Mouse (Mus musculus): ENCODE measurements around the gene Ttc28. TPM values are rescaled to one million over a fixed set of nuclear protein-coding genes. Genes with fewer than 3 reads are reported as not detected.

Gene Ttc28
- polyA plus RNA-seq, 1 experiment: 0.04 TPM

GRCm38 (mm10) chr5:110982436-110982835 is 102.8 kb downstream of the Ttc28 start:
- Histone ChIP-seq H3K4me1 (ENCODE audit: control insufficient read depth) (no peaks in the 10 kb centered on the region), H3K36me3 (ENCODE audit: control insufficient read depth) (no peaks in the 10 kb centered on the region), H3K27me3 (ENCODE audit: control insufficient read depth) (peaks cover 48% of the 10 kb centered on the region), H3K9me3 (ENCODE audit: control insufficient read depth, low read length) (no peaks in the 10 kb centered on the region), H3K4me3 (replicated peaks) (no peak overlapping the region)
- TF ChIP-seq GATA1 (IDR thresholded peaks at IDR 0.05; ENCODE audit: low read length) (no peak), TAL1 (IDR thresholded peaks at IDR 0.05; ENCODE audit: low read length) (no peak)

GRCm38 (mm10) chr5:110984136-110984681 is 104.6 kb downstream of the Ttc28 start:
- Histone ChIP-seq H3K4me1 (ENCODE audit: control insufficient read depth) (no peaks in the 10 kb centered on the region), H3K9me3 (ENCODE audit: control insufficient read depth, low read length) (no peaks in the 10 kb centered on the region), H3K36me3 (ENCODE audit: control insufficient read depth) (no peaks in the 10 kb centered on the region), H3K4me3 (replicated peaks) (no peak overlapping the region), H3K27me3 (ENCODE audit: control insufficient read depth) (peaks cover 30% of the 10 kb centered on the region)
- TF ChIP-seq TAL1 (IDR thresholded peaks at IDR 0.05; ENCODE audit: low read length) (no peak), GATA1 (IDR thresholded peaks at IDR 0.05; ENCODE audit: low read length) (no peak)

GRCm38 (mm10) chr5:110996835-110997539 is 117.4 kb downstream of the Ttc28 start:
- no peak overlapping the region for H3K4me3 ChIP-seq (replicated peaks)
- no peaks in the 10 kb centered on the region for H3K36me3 ChIP-seq (ENCODE audit: control insufficient read depth)
- no peaks in the 10 kb centered on the region for H3K4me1 ChIP-seq (ENCODE audit: control insufficient read depth)
- no peaks in the 10 kb centered on the region for H3K27me3 ChIP-seq (ENCODE audit: control insufficient read depth)
- no peak for TF ChIP-seq GATA1 (IDR thresholded peaks at IDR 0.05; ENCODE audit: low read length)
- TF ChIP-seq TAL1 (IDR thresholded peaks at IDR 0.05; ENCODE audit: low read length): no peak
- no peaks in the 10 kb centered on the region for H3K9me3 ChIP-seq (ENCODE audit: control insufficient read depth, low read length)

GRCm38 (mm10) chr5:110997692-110998091 is 118.1 kb downstream of the Ttc28 start:
- H3K27me3 ChIP-seq (ENCODE audit: control insufficient read depth): no peaks in the 10 kb centered on the region
- H3K9me3 ChIP-seq (ENCODE audit: control insufficient read depth, low read length): no peaks in the 10 kb centered on the region
- H3K4me1 ChIP-seq (ENCODE audit: control insufficient read depth): no peaks in the 10 kb centered on the region
- H3K4me3 ChIP-seq (replicated peaks): no peak overlapping the region
- H3K36me3 ChIP-seq (ENCODE audit: control insufficient read depth): no peaks in the 10 kb centered on the region
- TF ChIP-seq GATA1 (IDR thresholded peaks at IDR 0.05; ENCODE audit: low read length) (no peak), TAL1 (IDR thresholded peaks at IDR 0.05; ENCODE audit: low read length) (no peak)

- Histone ChIP-seq H3K4me3 (replicated peaks) (no peak overlapping the region), H3K4me1 (ENCODE audit: control insufficient read depth) (no peaks in the 10 kb centered on the region), H3K36me3 (ENCODE audit: control insufficient read depth) (no peaks in the 10 kb centered on the region), H3K27me3 (ENCODE audit: control insufficient read depth) (no peaks in the 10 kb centered on the region), H3K9me3 (ENCODE audit: control insufficient read depth, low read length) (no peaks in the 10 kb centered on the region)
- TF ChIP-seq TAL1 (IDR thresholded peaks at IDR 0.05; ENCODE audit: low read length) (no peak), GATA1 (IDR thresholded peaks at IDR 0.05; ENCODE audit: low read length) (no peak)
These were observed 118.7 kb downstream of the Ttc28 start for GRCm38 (mm10) chr5:110998298-110998697.

- no peaks in the 10 kb centered on the region for H3K4me1 ChIP-seq (ENCODE audit: control insufficient read depth)
- TF ChIP-seq TAL1 (IDR thresholded peaks at IDR 0.05; ENCODE audit: low read length): no peak
- TF ChIP-seq GATA1 (IDR thresholded peaks at IDR 0.05; ENCODE audit: low read length): no peak
- H3K36me3 ChIP-seq (ENCODE audit: control insufficient read depth): no peaks in the 10 kb centered on the region
- H3K9me3 ChIP-seq (ENCODE audit: control insufficient read depth, low read length): no peaks in the 10 kb centered on the region
- no peak overlapping the region for H3K4me3 ChIP-seq (replicated peaks)
- H3K27me3 ChIP-seq (ENCODE audit: control insufficient read depth): no peaks in the 10 kb centered on the region
These were observed 121.3 kb downstream of the Ttc28 start for GRCm38 (mm10) chr5:111000953-111001352.

GRCm38 (mm10) chr5:111003220-111003619 is 123.6 kb downstream of the Ttc28 start:
- H3K36me3 ChIP-seq (ENCODE audit: control insufficient read depth): no peaks in the 10 kb centered on the region
- no peak for TF ChIP-seq TAL1 (IDR thresholded peaks at IDR 0.05; ENCODE audit: low read length)
- TF ChIP-seq GATA1 (IDR thresholded peaks at IDR 0.05; ENCODE audit: low read length): no peak
- H3K27me3 ChIP-seq (ENCODE audit: control insufficient read depth): no peaks in the 10 kb centered on the region
- H3K9me3 ChIP-seq (ENCODE audit: control insufficient read depth, low read length): no peaks in the 10 kb centered on the region
- no peak overlapping the region for H3K4me3 ChIP-seq (replicated peaks)
- no peaks in the 10 kb centered on the region for H3K4me1 ChIP-seq (ENCODE audit: control insufficient read depth)

- TF ChIP-seq GATA1 (IDR thresholded peaks at IDR 0.05; ENCODE audit: low read length): no peak
- TF ChIP-seq TAL1 (IDR thresholded peaks at IDR 0.05; ENCODE audit: low read length): no peak
- Histone ChIP-seq H3K9me3 (ENCODE audit: control insufficient read depth, low read length) (no peaks in the 10 kb centered on the region), H3K27me3 (ENCODE audit: control insufficient read depth) (no peaks in the 10 kb centered on the region), H3K4me3 (replicated peaks) (no peak overlapping the region), H3K4me1 (ENCODE audit: control insufficient read depth) (no peaks in the 10 kb centered on the region), H3K36me3 (ENCODE audit: control insufficient read depth) (no peaks in the 10 kb centered on the region)
These were observed 124.1 kb downstream of the Ttc28 start for GRCm38 (mm10) chr5:111003750-111004149.

- Histone ChIP-seq H3K9me3 (ENCODE audit: control insufficient read depth, low read length) (peaks cover 2% of the 10 kb centered on the region; the same call in 1 of the 2 replicates), H3K4me1 (ENCODE audit: control insufficient read depth) (no peaks in the 10 kb centered on the region), H3K4me3 (replicated peaks) (no peak overlapping the region), H3K27me3 (ENCODE audit: control insufficient read depth) (no peaks in the 10 kb centered on the region), H3K36me3 (ENCODE audit: control insufficient read depth) (no peaks in the 10 kb centered on the region)
- TF ChIP-seq GATA1 (IDR thresholded peaks at IDR 0.05; ENCODE audit: low read length): no peak
- TF ChIP-seq TAL1 (IDR thresholded peaks at IDR 0.05; ENCODE audit: low read length): no peak
These were observed 126.9 kb downstream of the Ttc28 start for GRCm38 (mm10) chr5:111006272-111007135.

All from erythroblast, embryonic 14.5 days (primary cell).